Mouse (Mus musculus) sigmoid colon, adult 10 weeks (tissue): ENCODE results near the gene Mmp28. TPM values are rescaled to one million over a fixed set of nuclear protein-coding genes. Genes with fewer than 3 reads are reported as not detected.

Experiments
- polyA plus RNA-seq: library from polyadenylated mRNA; stranded (reverse); fragments of 350-450 nt; fragmentation: Illumina TruSeq; extraction: RNeasy Lipid Tissue Mini Kit (QIAGEN cat#74804); gene quantifications from one replicate; pipeline ENCODE4 v1.2.3, GENCODE M21; 2014; ENCODE audit warnings: low read depth, low replicate concordance

The Mmp28 gene
- polyA plus RNA-seq, result 1.6 TPM

DNA sequence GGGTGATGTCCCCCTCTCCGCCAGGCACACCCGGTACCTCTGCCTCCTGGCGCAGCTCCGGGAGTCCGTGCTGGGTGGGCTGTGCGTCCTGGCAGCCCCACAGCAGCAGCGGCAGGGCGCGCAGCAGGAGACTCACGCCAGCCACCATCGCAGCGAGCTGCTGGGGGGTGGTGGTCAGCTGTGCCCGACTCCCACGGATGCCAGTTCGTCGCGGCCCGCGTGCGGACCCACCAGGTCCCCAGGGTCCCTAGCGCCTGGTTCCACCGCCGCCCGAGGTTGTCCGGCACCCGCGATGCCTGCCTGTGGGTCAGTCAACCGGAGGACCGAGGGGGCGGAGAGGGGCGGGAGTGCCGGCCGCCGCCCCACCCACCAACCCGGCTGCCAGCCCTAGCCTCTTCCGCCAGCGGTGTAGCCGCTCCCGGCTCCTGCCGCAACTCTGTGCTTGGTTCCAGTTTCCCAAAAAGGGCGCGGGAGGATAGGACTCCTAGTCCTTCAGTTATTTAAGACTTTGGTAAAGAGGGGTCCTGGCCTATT is at the start of gene Mmp28:
Gene Mmp28 (minus strand): TSS at position 361 of the 534 bp plus-strand sequence.

GRCm38 (mm10) chr11:83472324-83473234 is 9.7 kb upstream of the Mmp28 start, which contains the start of gene Taf15:
Gene Taf15, plus strand, starts transcription at chr11:83473086.

DNA sequence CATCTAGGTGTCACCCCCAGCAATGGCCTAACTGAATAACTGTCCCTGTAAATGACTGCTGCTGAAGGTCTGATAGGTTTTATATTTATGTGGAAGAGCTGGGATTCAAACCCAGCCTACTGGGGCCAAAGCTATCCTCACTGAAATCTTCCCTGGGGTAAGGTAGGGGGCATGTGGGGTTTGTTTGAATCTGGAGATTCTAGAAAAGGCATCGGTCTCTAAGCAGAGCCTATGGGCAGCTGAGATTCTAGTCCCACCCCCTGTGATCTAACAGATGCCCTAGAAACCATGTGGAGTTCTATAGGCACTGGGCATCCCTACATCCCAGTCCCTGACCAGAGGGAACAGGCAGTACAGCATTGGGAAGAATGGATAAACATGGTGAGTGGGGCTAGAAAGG is 25.5 kb downstream of the Mmp28 start, which contains the start of gene 1700020L24Rik:
Gene 1700020L24Rik (plus strand): TSS at position 301 of the 400 bp plus-strand sequence.

GRCm38 (mm10) chr11:83429355-83429754 is 33.5 kb downstream of the Mmp28 start, which contains the start of gene Gas2l2:
Gene Gas2l2, minus strand, starts transcription at chr11:83429455.

DNA sequence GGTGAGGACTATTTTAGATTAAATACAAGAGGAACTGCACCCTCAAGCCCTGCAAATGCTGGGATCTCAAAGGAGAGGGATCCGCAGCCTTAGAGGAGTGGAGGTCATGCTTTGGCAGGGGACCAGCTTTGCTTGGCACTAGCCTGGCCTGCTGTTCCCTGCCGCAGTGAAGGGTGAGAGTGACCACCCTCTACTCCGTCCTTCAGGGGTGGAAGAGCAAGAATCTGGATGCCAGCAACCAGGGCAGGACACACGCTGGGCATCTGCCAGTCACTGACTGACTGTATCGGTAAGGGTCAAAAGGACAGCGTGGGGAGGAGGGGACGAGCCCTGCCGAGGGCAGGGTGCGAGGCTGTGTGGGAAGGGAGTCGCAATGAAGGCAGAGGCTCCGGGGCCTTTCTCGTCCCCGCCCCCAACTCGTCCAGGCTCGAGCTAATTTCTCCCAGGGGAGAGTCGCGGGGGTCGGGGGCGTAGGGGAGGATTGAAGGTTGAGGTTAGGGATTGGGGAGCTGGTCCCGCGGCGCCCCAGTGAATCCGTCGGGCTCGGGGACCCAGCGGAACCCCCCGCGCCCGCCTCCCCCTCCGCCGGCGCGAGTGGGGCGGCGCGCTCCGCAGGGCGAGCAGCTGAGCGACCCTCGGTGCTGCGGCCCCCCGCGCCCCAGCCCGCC is 53.6 kb downstream of the Mmp28 start, which contains the start of gene Rasl10b:
Gene Rasl10b (plus strand): TSS at position 51 of the 668 bp plus-strand sequence.

Other genes with a start within 250 kb of the Mmp28 start
- gene Slfn14, start 176.3 kb downstream of the Mmp28 start, polyA plus RNA-seq, result not detected
- gene Ap2b1, start 164.0 kb downstream of the Mmp28 start, polyA plus RNA-seq, result 42.5 TPM
- 32.8 TPM for gene Pex12, start 160.5 kb downstream of the Mmp28 start, polyA plus RNA-seq
- not detected for gene Rasl10b, start 53.9 kb downstream of the Mmp28 start, polyA plus RNA-seq
- gene Gas2l2, start 33.6 kb downstream of the Mmp28 start, polyA plus RNA-seq, result not detected
- not detected for gene 1700020L24Rik, start 25.4 kb downstream of the Mmp28 start, polyA plus RNA-seq
- gene Taf15, start 10.0 kb upstream of the Mmp28 start, polyA plus RNA-seq, result 241 TPM
- not detected for gene Heatr9, start 59.1 kb upstream of the Mmp28 start, polyA plus RNA-seq
- 1.9 TPM for gene Ccl5, start 67.4 kb upstream of the Mmp28 start, polyA plus RNA-seq
- gene Ccl9, start 115.6 kb upstream of the Mmp28 start, polyA plus RNA-seq, result 36.0 TPM
- gene Ccl6, start 130.0 kb upstream of the Mmp28 start, polyA plus RNA-seq, result 1,001 TPM
- gene Rpl9-ps1, start 182.6 kb upstream of the Mmp28 start, polyA plus RNA-seq, result not detected
- gene Ccl3, start 186.3 kb upstream of the Mmp28 start, polyA plus RNA-seq, result 1.1 TPM
- not detected for gene Ccl4, start 199.5 kb upstream of the Mmp28 start, polyA plus RNA-seq
- gene Wfdc17, start 240.9 kb upstream of the Mmp28 start, polyA plus RNA-seq, result 44.3 TPM
- 9.8 TPM for gene Wfdc18, start 245.9 kb upstream of the Mmp28 start, polyA plus RNA-seq